Mouse (Mus musculus): Measurements from ENCODE around the gene Vwa7.

- TF ChIP-seq CTCF (IDR thresholded peaks at IDR 0.05) (no peak), EP300 (IDR thresholded peaks at IDR 0.05) (no peak; the same call in 1 of the 2 replicates)
These were observed 28.8 kb downstream of the Vwa7 start for GRCm38 (mm10) chr17:35044904-35045806.
